In the genomic region with DNA sequence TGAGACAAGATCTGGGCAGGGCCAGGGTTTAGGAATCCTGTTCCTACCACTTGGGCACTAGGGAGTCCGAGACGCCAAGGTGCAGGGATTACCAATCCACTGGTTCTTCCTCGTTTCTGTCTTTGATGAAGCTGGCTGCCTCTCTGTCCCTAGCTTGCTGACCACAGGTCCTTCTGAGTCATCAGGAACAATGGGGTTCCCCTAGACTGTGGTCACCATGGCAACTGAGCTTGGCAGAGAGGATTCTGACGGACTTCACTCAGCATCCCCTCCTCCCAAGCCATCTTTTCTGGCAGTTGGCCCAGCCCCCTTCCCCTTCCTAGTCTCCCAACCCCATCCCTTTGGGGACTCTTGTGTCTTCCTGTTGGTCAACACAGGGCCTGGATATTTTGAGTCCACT, we compare ENCODE assay signal across 9 mouse cellular contexts. TPM values are rescaled to one million over a fixed set of nuclear protein-coding genes. Genes with fewer than 3 reads are reported as not detected.
DNase-seq lines count a peak whose midpoint lies in the region; ATAC-seq and TF ChIP-seq lines count a peak whose summit lies in the region.
"Had no signal": no experiment of that assay in that cellular context is flagged by ENCODE, and none has a peak within 500 bp of the region (broad histone marks: within the 10 kb centered on the region; RNA-seq: fewer than 3 reads in every experiment).

No protein-coding gene starts in this region.

- ATAC-seq in hindbrain, embryonic 13.5 days (ENCODE audit: low FRiP score): 0 out of 2 replicates have a peak, but pooled peaks have one; percentile 21

- 15% methylated on average over 4 of the region's 4 CpGs for WGBS in hindbrain, embryonic 13.5 days

- H3K4me2 ChIP-seq in hindbrain, embryonic 13.5 days: no peak overlapping the region
- H3K4me2 ChIP-seq: heart, embryonic 11.5 days had no signal

- H3K9me3 ChIP-seq in hindbrain, embryonic 13.5 days: no peaks in the 10 kb centered on the region

- H3K4me1 ChIP-seq in testis, adult 2 months (ENCODE audit: control insufficient read depth, insufficient read depth, low read length): peaks cover 3% of the 10 kb centered on the region
- H3K4me1 ChIP-seq in hindbrain, embryonic 13.5 days (replicated peaks): peaks cover 10% of the 10 kb centered on the region

- TF ChIP-seq POLR2A in testis, adult 2 months (IDR thresholded peaks at IDR 0.05; ENCODE audit: control insufficient read depth, low read depth, low read length): no peak; the same call in 1 of the 2 replicates

- no peak overlapping the region for H3K27ac ChIP-seq in testis, adult 2 months (ENCODE audit: control insufficient read depth, insufficient read depth, low read depth, low read length)
- 0 out of 2 replicates have a peak overlapping the region, but pooled peaks have one; percentile 18 for H3K27ac ChIP-seq in hindbrain, embryonic 13.5 days

- H3K4me3 ChIP-seq in testis, adult 2 months (ENCODE audit: control insufficient read depth, low read depth, low read length): peak overlapping the region; percentile 54
- H3K4me3 ChIP-seq in hindbrain, embryonic 13.5 days: no peak overlapping the region

- peak; percentile 28 for DNase-seq in adrenal gland, postnatal 14 days
- no peak for DNase-seq in adrenal gland, adult 8-10 months
- DNase-seq in testis, postnatal 10 days (ENCODE audit: low spot score): no peak
- peak; percentile 49 for DNase-seq in retina, postnatal 1 day
- DNase-seq in heart, adult 11 months: no peak
- no peak for DNase-seq in layer of hippocampus, adult 11-12 months (ENCODE audit: low spot score)

- TF ChIP-seq CTCF in testis, adult 2 months (IDR thresholded peaks at IDR 0.05; ENCODE audit: control insufficient read depth, insufficient read depth, insufficient replicate concordance, low read depth, low read length): no peak

- no peaks in the 10 kb centered on the region for H3K36me3 ChIP-seq in testis, adult 2 months (ENCODE audit: control insufficient read depth, insufficient read depth, low read length)
- peaks cover 64% of the 10 kb centered on the region for H3K36me3 ChIP-seq in hindbrain, embryonic 13.5 days

- H3K27me3 ChIP-seq in testis, adult 2 months (ENCODE audit: control insufficient read depth, insufficient read depth, low read length): no peaks in the 10 kb centered on the region
- no peaks in the 10 kb centered on the region for H3K27me3 ChIP-seq in hindbrain, embryonic 13.5 days

- no peak overlapping the region for H3K9ac ChIP-seq in hindbrain, embryonic 13.5 days

RNA-seq across cellular contexts. Expression of a gene that starts 32.1 kb away (rescaled TPM):
- 11.2 and 12.9 TPM in 2 replicates for total RNA-seq in adrenal gland, postnatal 14 days (2021)
- 10 to 100 TPM; 18.4 to 37.2 (median 23.6) TPM for total RNA-seq in adrenal gland, adult 8-10 months (2022)
- polyA plus RNA-seq in testis, adult 2 months (2012; rRNA removed): 5.5 and 7.2 TPM in 2 replicates
- 23.8 and 29.3 TPM in 2 replicates for polyA plus RNA-seq in hindbrain, embryonic 13.5 days (2015; fragmentation: Nextera tagmentation; extraction: Ambion mirVana)

RNA-seq across cellular contexts. Expression of a gene that starts 45.0 kb away (rescaled TPM):
- total RNA-seq in adrenal gland, postnatal 14 days (2021): 27.6 and 27.7 TPM in 2 replicates
- total RNA-seq in adrenal gland, adult 8-10 months (2022): 10 to 100 TPM; 34.6 to 43.1 (median 37.8) TPM
- 8.9 and 10.3 TPM in 2 replicates for polyA plus RNA-seq in testis, adult 2 months (2012; rRNA removed)
- polyA plus RNA-seq in hindbrain, embryonic 13.5 days (2015; fragmentation: Nextera tagmentation; extraction: Ambion mirVana): 19.9 and 20.4 TPM in 2 replicates

RNA-seq across cellular contexts. Expression of a gene that starts 52.2 kb away (rescaled TPM):
- 8.8 and 10.2 TPM in 2 replicates for total RNA-seq in adrenal gland, postnatal 14 days (2021)
- total RNA-seq in adrenal gland, adult 8-10 months (2022): 10 to 100 TPM; 10.4 to 19.9 (median 14.2) TPM
- 13.6 and 14.9 TPM in 2 replicates for polyA plus RNA-seq in testis, adult 2 months (2012; rRNA removed)
- polyA plus RNA-seq in hindbrain, embryonic 13.5 days (2015; fragmentation: Nextera tagmentation; extraction: Ambion mirVana): 12.8 and 14.1 TPM in 2 replicates

Comparison
In these comparisons a context has a peak if more than half of its experiments do, and no peak if none do; other contexts are left out.
1. DNase-seq: peak in adrenal gland, postnatal 14 days (single experiment) and retina, postnatal 1 day (single experiment); none in adrenal gland, adult 8-10 months (single experiment), testis, postnatal 10 days (single experiment), heart, adult 11 months (single experiment) and layer of hippocampus, adult 11-12 months (single experiment).